Mouse (Mus musculus): ENCODE results near the gene Lin7b. TPM values are rescaled to one million over a fixed set of nuclear protein-coding genes. Genes with fewer than 3 reads are reported as not detected.

Gene Lin7b
- total RNA-seq (2015) (0.71 TPM in 1 of 2 replicates, not detected in the other), total RNA-seq (2017) (not detected in 2 replicates)

DNA sequence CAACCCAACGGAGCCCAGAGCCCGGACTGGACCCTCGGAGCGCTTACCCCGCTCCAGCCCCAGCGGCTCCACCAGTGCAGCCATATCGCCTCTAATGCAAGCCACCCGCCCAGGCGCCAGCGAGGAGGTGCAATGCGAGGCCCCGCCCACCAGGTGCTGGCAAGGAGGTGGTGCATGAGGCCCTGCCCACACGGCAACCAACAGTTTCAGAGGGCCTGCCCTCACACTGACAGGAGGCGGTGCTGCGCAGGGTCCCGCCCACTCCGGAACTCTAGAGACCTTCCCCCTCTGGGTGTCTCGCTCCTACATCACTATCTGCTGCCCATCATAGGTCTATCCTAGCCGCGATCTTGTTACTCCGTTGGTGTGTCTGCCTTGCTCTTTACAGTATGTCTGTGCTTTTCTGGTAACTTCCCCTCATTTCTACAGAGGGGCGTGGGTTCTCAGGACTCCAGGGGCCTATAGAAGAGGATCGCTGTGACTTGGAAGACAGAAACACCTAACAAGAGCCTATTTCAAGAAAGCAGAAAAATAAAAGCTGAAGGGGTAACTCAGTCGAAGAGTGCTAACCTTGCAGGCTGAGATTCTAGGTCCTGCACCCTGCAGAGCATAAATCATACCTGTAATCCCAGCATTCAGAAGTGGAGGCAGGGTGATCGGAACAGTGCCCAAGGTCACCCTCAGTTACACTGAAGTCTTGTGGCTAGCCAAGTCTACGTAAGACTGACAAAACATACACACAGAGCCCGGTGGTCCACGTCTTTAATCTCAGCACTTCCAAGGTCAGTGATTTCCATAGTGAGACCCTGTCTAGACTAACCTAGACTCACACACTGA lies at the start of gene Lin7b:
Lin7b (minus strand) TSS at position 109 of the 837 bp plus-strand sequence.
- ATAC-seq (ENCODE audit: poor library complexity, severe bottlenecking), result peak; percentile 73

DNA sequence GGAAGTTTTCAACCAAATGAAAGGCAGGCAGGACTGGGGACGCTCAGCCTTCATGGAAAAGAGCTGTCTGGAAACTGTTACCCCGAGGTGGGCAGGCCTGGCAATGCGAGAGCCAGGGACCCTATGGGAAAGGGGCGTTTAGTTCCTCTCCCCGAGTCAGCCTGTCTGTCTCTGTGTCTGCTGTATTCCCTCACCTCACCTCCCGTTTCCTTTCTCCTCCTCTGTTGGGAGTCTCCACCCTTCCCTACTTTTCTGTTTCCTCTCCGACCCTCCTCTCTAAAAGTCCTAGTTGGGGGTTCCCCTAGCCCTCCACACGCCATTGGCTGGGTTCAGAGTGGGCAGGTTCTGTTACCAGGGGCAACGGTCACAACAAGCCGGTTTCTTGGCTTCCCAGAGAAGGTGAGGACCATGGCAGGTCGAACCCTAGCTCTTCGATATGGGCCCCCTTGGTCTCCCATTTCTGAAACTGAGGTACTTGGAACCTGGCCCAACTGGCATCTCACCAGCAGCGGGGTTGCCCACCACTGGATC lies 47.6 kb upstream of the Lin7b start:
- ATAC-seq (ENCODE audit: poor library complexity, severe bottlenecking), result no peak

GRCm38 (mm10) chr7:45415636-45416035 lies 45.3 kb upstream of the Lin7b start:
- ATAC-seq (ENCODE audit: poor library complexity, severe bottlenecking), result no peak

DNA sequence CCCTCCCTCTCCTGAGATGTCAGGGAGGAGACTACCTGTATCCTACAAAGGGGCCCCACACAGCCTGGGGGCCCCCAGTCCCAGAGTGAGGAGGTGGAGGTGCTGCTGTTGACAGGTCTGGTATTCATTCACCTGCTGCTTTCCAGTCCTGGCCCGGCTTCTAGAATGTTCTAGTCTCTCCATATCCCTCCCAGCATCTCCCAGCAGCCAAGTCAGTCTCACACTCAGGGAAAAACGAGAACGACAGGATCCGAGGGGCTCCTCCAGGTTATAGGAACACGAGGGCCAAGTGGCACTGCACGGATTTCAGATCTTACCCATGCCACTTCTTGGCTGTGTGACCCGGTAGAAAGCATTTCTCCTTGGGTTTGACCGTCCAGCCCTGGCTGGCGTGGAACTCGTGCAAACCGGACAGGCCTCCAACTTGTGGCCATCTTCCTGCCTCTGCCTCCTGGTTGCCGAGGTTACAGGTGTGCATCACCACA lies 44.4 kb upstream of the Lin7b start:
- no peak for ATAC-seq (ENCODE audit: poor library complexity, severe bottlenecking)

- peak; percentile 31 for ATAC-seq (ENCODE audit: poor library complexity, severe bottlenecking)
Observed at GRCm38 (mm10) chr7:45413864-45414739, 43.7 kb upstream of the Lin7b start.

- no peak for ATAC-seq (ENCODE audit: poor library complexity, severe bottlenecking)
Observed at GRCm38 (mm10) chr7:45413113-45413863, 42.9 kb upstream of the Lin7b start, which contains the start of gene Ntf5. Gene Ntf5 (plus strand): TSS chr7:45413695.

GRCm38 (mm10) chr7:45412421-45412820 lies 42.0 kb upstream of the Lin7b start:
- no peak for ATAC-seq (ENCODE audit: poor library complexity, severe bottlenecking)

DNA sequence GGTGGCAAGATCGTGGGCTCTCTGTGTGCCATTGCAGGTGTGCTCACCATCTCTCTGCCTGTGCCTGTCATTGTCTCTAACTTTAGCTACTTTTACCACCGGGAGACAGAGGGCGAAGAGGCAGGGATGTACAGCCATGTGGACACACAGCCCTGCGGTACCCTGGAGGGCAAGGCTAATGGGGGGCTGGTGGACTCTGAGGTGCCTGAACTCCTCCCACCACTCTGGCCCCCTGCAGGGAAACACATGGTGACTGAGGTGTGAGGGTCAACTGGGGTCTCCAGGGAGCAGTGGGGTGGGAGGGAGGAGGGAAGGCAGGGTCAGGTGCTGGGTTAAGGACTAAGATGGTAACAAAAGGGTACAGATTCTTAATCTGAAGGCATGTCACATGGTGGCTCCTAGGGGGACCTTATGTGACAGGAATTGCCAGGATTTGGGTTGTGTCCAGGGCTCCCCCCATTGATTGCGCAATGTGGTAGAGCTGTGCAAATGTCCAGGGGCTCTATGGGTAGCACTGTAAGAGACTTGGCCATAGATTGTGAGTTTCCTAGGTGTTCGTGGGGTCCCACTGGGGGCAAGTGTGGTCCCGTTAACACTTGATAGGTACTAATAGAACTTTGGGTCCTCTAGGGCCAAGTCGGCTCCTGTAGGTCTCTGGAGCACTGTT lies 39.2 kb upstream of the Lin7b start:
- ATAC-seq (ENCODE audit: poor library complexity, severe bottlenecking), result no peak

- ATAC-seq (ENCODE audit: poor library complexity, severe bottlenecking), result no peak
Observed at GRCm38 (mm10) chr7:45408949-45409348, 38.6 kb upstream of the Lin7b start.

- no peak for ATAC-seq (ENCODE audit: poor library complexity, severe bottlenecking)
Observed at GRCm38 (mm10) chr7:45408351-45408750, 38.0 kb upstream of the Lin7b start.

- ATAC-seq (ENCODE audit: poor library complexity, severe bottlenecking), result no peak
Observed at GRCm38 (mm10) chr7:45407836-45408235, 37.5 kb upstream of the Lin7b start.

DNA sequence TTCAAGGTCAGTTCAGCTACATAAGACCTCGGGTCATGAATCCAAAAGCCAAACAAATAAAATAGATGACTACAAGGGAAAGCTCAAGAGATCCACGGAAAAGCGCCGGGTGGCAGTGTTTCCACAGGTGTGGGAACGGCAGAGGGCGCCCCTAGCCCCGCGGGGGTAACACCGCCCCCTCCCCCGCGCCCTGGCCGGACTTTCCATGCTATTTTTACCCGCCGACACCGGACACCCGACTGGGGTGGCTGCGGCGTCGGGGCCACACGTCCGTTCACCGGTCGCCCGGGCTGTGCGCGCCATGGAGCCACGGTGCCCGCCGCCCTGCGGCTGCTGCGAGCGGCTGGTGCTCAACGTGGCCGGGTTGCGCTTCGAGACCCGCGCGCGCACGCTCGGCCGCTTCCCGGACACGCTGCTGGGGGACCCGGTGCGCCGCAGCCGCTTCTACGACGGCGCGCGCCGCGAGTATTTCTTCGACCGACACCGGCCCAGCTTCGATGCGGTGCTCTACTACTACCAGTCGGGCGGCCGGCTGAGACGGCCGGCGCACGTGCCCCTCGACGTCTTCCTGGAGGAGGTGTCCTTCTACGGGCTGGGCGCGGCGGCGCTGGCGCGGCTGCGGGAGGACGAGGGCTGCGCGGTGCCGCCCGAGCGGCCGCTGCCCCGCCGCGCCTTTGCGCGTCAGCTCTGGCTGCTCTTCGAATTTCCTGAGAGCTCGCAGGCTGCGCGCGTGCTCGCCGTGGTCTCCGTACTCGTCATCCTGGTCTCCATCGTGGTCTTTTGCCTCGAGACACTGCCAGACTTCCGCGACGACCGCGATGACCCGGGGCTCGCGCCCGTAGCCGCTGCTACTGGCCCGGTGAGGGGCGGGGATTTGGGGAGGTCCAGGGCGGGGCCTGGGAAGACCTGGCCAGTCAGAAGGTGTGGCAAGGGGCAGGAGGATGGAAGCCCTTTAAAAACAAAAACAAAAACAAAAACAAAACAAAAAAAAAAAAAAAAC lies 36.1 kb upstream of the Lin7b start:
- no peak for ATAC-seq (ENCODE audit: poor library complexity, severe bottlenecking)

DNA sequence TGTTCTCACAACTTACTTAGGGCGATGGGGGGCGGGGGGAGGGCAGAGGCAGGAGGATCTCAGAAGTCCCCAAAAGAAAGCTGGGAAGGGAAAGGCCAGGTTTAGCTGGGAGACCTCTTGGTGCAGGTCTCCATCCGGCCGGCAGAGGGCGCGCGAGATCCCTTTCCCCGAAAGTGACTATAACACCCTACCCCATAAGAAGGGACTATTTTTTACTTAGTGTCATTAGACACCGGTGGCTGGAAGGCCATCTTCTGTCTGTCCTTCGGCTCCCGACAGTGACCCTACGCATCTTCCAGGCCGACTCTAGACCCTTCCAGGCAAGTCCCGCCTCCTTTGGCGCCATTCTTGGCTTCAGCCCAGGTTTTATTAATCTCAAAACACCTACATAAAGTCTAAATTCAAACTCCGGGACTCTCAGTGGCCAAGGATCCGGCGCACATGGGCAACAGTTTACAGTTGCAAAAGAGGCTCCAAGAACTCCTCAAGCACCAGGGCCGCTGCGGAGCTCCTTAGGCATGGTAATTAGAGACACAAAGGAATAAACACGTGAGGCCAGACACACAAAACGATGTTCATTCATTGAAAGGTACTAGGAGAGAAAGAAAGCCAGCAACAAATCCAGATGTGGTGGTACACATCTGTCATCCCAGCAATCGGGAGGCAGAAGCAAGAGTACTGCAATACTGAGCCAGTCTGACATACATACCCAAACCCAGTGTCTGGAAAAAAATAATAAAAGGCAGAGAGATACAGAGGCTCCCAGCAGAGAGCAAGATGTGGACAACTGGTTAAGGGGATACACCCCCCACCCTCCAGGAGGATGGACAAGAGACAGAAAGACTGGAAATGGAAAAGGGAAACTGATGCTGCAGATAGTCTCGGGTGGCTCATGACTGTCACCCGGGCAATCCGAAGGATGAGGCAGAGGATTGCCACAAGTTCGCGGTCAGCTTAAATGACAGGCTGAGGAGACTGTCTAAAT lies 35.0 kb upstream of the Lin7b start, which contains the start of gene Kcna7:
Kcna7 (plus strand) TSS at position 563 of the 985 bp plus-strand sequence.
- peak; percentile 83 for ATAC-seq (ENCODE audit: poor library complexity, severe bottlenecking)

DNA sequence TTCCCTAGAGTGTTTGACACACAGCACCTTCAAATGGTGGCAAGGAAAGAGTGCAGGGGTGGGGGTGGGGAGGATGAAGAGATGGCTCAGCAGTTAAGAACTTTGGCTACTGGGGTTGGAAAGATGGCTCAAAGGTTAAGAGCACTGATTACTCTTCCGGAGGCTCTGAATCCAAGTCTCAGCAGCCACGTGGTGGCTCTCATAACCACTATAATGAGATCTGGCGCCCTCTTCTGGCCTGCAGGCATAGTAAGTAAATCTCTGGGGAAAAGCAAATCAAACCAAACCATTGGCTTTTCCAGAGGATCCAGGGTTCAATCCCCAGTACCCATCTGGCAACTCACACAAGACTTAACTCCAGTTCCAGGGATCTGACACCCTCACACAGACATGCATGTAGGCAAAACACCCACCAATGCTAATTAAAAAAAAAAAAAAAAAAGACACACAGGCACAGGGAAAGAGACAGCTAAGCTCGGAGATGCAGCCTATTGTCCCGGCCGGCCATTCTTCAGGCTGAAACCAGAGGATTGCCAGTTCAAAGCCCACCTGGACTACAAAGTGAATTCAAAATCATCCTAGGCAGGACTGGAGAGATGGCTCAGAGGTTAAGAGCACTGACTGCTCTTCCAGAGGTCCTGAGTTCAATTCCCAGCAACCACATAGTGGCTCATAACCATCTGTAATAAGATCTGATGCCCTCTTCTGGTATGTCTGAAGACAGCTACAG lies 33.3 kb upstream of the Lin7b start:
- peak; percentile 75 for ATAC-seq (ENCODE audit: poor library complexity, severe bottlenecking)

- no peak for ATAC-seq (ENCODE audit: poor library complexity, severe bottlenecking)
Observed at GRCm38 (mm10) chr7:45401521-45402085, 31.2 kb upstream of the Lin7b start.

DNA sequence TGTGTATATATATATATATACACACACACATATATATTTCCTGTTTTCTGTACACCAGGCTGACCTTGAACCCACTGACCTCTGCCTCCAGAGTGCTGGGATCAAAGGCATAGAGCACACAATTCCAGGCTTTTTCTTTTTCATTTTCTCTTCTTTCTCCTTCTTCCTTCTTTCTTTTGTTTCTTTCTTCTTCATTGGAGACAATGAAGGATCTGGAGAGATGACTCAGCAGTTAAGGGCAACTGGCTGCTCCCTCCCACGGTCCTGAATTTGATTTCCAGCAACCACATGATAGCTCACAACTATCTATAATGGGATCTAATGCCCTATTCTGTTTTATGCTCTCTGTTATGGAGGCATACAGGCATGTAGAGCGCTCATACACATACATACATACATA lies 26.4 kb upstream of the Lin7b start:
- ATAC-seq (ENCODE audit: poor library complexity, severe bottlenecking), result no peak

Data from megakaryocyte, adult 5-6 weeks (primary cell).